Mouse (Mus musculus): ENCODE results near the gene Apoa5.

DNA sequence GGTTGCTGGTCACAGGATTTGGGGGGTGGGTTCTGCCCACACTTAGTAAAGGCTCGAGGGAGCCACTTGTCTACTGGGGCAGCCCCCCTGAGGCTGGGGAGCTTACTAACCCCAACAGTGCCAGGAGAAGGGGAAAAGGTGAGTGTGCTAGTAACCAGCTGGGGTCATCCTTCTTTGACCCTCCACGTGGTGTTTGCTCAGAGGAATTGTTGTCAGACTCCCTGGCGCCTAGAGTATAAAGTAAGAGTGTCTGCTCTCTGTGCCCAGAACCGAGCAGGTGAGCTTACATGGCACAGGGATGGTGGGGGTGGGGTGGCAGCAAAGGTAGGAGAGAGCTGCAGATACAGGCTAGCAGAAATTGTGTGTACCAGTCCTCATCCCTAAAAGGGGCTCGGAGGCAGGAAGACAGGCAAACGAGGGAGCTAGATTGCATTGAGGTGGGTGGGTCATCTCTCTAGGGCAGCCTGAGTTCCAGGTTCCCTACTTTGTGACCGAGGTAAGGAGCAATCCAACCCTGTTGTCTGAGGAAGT is at the start of gene Apoa5:
- TF ChIP-seq CTCF (IDR thresholded peaks at IDR 0.05; ENCODE audit: insufficient read depth, low read depth, low read length) (no peak), POLR2A (IDR thresholded peaks at IDR 0.05; ENCODE audit: insufficient read depth, low read depth, low read length) (no peak)
